In genomic region chr15:63340322-63341060, GRCm38 (mm10) we compare ENCODE assay signal across 8 mouse cellular contexts.
DNase-seq lines count a peak whose midpoint lies in the region; ATAC-seq and TF ChIP-seq lines count a peak whose summit lies in the region.

No protein-coding gene starts in this region.

- 48% methylated on average over 6 of the region's 6 CpGs for WGBS in forebrain, embryonic 11.5 days
- 48% methylated on average over 6 of the region's 6 CpGs for WGBS in forebrain, embryonic 12.5 days
- 16% methylated on average over 6 of the region's 6 CpGs for WGBS in intestine, embryonic 16.5 days
- WGBS in limb, embryonic 14.5 days: 5% methylated on average over 6 of the region's 6 CpGs
- 44% methylated on average over 6 of the region's 6 CpGs for WGBS in midbrain, embryonic 13.5 days

- no peaks in the 10 kb centered on the region for H3K36me3 ChIP-seq in forebrain, embryonic 11.5 days (ENCODE audit: control insufficient read depth, insufficient read depth, low read length)
- no peaks in the 10 kb centered on the region for H3K36me3 ChIP-seq in forebrain, embryonic 12.5 days (replicated peaks)
- H3K36me3 ChIP-seq in intestine, embryonic 16.5 days (ENCODE audit: control insufficient read depth, insufficient read depth, low read length): no peaks in the 10 kb centered on the region
- no peaks in the 10 kb centered on the region for H3K36me3 ChIP-seq in limb, embryonic 14.5 days (ENCODE audit: control insufficient read depth, insufficient read depth, low read length)
- H3K36me3 ChIP-seq in midbrain, embryonic 13.5 days: no peaks in the 10 kb centered on the region

- no peak overlapping the region for H3K27ac ChIP-seq in forebrain, embryonic 11.5 days (ENCODE audit: low read depth, low read length)
- H3K27ac ChIP-seq in forebrain, embryonic 12.5 days: no peak overlapping the region
- no peak overlapping the region for H3K27ac ChIP-seq in intestine, embryonic 16.5 days (ENCODE audit: low read length)
- no peak overlapping the region for H3K27ac ChIP-seq in limb, embryonic 14.5 days (replicated peaks; ENCODE audit: low read depth, low read length)
- H3K27ac ChIP-seq in midbrain, embryonic 13.5 days: no peak overlapping the region

- no peak for ATAC-seq in forebrain, embryonic 11.5 days (replicated peaks; ENCODE audit: low FRiP score)
- ATAC-seq in forebrain, embryonic 12.5 days (ENCODE audit: low FRiP score): no peak
- ATAC-seq in intestine, embryonic 16.5 days: peak; percentile 84
- ATAC-seq in limb, embryonic 14.5 days (ENCODE audit: low FRiP score, low read depth): peak; percentile 96
- ATAC-seq in midbrain, embryonic 13.5 days: no peak

- H3K27me3 ChIP-seq in forebrain, embryonic 11.5 days (ENCODE audit: control insufficient read depth, insufficient read depth, low read length): no peaks in the 10 kb centered on the region
- no peaks in the 10 kb centered on the region for H3K27me3 ChIP-seq in forebrain, embryonic 12.5 days
- H3K27me3 ChIP-seq in intestine, embryonic 16.5 days (replicated peaks; ENCODE audit: control insufficient read depth, insufficient read depth, low read length): no peaks in the 10 kb centered on the region
- no peaks in the 10 kb centered on the region for H3K27me3 ChIP-seq in limb, embryonic 14.5 days (ENCODE audit: control insufficient read depth, insufficient read depth, low read length)
- no peaks in the 10 kb centered on the region for H3K27me3 ChIP-seq in midbrain, embryonic 13.5 days

- peak; percentile 58 for DNase-seq in forebrain, embryonic 11.5 days (ENCODE audit: low spot score)
- DNase-seq in brain, adult 2 months (ENCODE audit: low read depth, low spot score): peak; percentile 46
- DNase-seq in gastrocnemius, postnatal 14 days: peak; percentile 72
- DNase-seq in limb, embryonic 14.5 days (ENCODE audit: low spot score): peak; percentile 97
- DNase-seq in right cerebral cortex, postnatal 4 days: peak; percentile 17

- H3K4me3 ChIP-seq in forebrain, embryonic 11.5 days (ENCODE audit: low read depth, low read length): no peak overlapping the region
- H3K4me3 ChIP-seq in forebrain, embryonic 12.5 days (replicated peaks): no peak overlapping the region
- H3K4me3 ChIP-seq in intestine, embryonic 16.5 days (ENCODE audit: low read length): no peak overlapping the region
- no peak overlapping the region for H3K4me3 ChIP-seq in limb, embryonic 14.5 days (replicated peaks; ENCODE audit: low read length)
- H3K4me3 ChIP-seq in midbrain, embryonic 13.5 days (replicated peaks): no peak overlapping the region

- no peak overlapping the region for H3K4me2 ChIP-seq in forebrain, embryonic 11.5 days (ENCODE audit: low read depth, low read length, severe bottlenecking)
- no peak overlapping the region for H3K4me2 ChIP-seq in forebrain, embryonic 12.5 days
- H3K4me2 ChIP-seq in intestine, embryonic 16.5 days (ENCODE audit: low read depth, low read length): no peak overlapping the region
- 0 out of 2 replicates have a peak overlapping the region, but pooled peaks have one; percentile 5 for H3K4me2 ChIP-seq in limb, embryonic 14.5 days (replicated peaks; ENCODE audit: low read depth, low read length, severe bottlenecking)
- no peak overlapping the region for H3K4me2 ChIP-seq in midbrain, embryonic 13.5 days (replicated peaks)

- no peaks in the 10 kb centered on the region for H3K9me3 ChIP-seq in forebrain, embryonic 11.5 days (ENCODE audit: control insufficient read depth, low read length)
- H3K9me3 ChIP-seq in forebrain, embryonic 12.5 days: no peaks in the 10 kb centered on the region
- no peaks in the 10 kb centered on the region for H3K9me3 ChIP-seq in intestine, embryonic 16.5 days (ENCODE audit: control insufficient read depth, low read length)
- H3K9me3 ChIP-seq in limb, embryonic 14.5 days (ENCODE audit: control insufficient read depth, low read length): no peaks in the 10 kb centered on the region
- H3K9me3 ChIP-seq in midbrain, embryonic 13.5 days: no peaks in the 10 kb centered on the region

- no peak for TF ChIP-seq POLR2A in limb, embryonic 14.5 days (IDR thresholded peaks at IDR 0.05; ENCODE audit: borderline replicate concordance, extremely low read depth, insufficient read depth, insufficient read length)

- no peaks in the 10 kb centered on the region for H3K4me1 ChIP-seq in forebrain, embryonic 11.5 days (replicated peaks; ENCODE audit: control insufficient read depth, insufficient read depth, low read length)
- no peaks in the 10 kb centered on the region for H3K4me1 ChIP-seq in forebrain, embryonic 12.5 days
- no peaks in the 10 kb centered on the region for H3K4me1 ChIP-seq in intestine, embryonic 16.5 days (ENCODE audit: control insufficient read depth, insufficient read depth, low read length)
- peaks cover 12% of the 10 kb centered on the region for H3K4me1 ChIP-seq in limb, embryonic 14.5 days (ENCODE audit: control insufficient read depth, insufficient read depth, low read length)
- H3K4me1 ChIP-seq in midbrain, embryonic 13.5 days (replicated peaks): no peaks in the 10 kb centered on the region

- no peak overlapping the region for H3K9ac ChIP-seq in forebrain, embryonic 11.5 days (ENCODE audit: low read length)
- no peak overlapping the region for H3K9ac ChIP-seq in forebrain, embryonic 12.5 days
- H3K9ac ChIP-seq in intestine, embryonic 16.5 days (ENCODE audit: low read depth, low read length): no peak overlapping the region
- H3K9ac ChIP-seq in limb, embryonic 14.5 days (ENCODE audit: low read depth, low read length, severe bottlenecking): no peak overlapping the region
- H3K9ac ChIP-seq in midbrain, embryonic 13.5 days (replicated peaks): no peak overlapping the region

- intact Hi-C loops in gastrocnemius, postnatal 14 days (cut with DNase I; ENCODE audit: low total_unique reads): no loop called here

Comparison
In these comparisons a context has a peak if more than half of its experiments do, and no peak if none do; other contexts are left out.
1. ATAC-seq: peak in intestine, embryonic 16.5 days (single experiment) and limb, embryonic 14.5 days (single experiment); none in forebrain, embryonic 11.5 days (single experiment), forebrain, embryonic 12.5 days (single experiment) and midbrain, embryonic 13.5 days (single experiment).
2. DNase-seq: peak in every context shown above with its lines; median percentile 97 in limb, embryonic 14.5 days; 72 in gastrocnemius, postnatal 14 days; 58 in forebrain, embryonic 11.5 days; 46 in brain, adult 2 months; 17 in right cerebral cortex, postnatal 4 days.